Mouse (Mus musculus): Measurements from ENCODE around the gene Rnf145.

Rnf145 gene

GRCm38 (mm10) chr11:44518281-44519095, at the start of gene Rnf145:
TSS of gene Rnf145 (plus strand) at chr11:44518964.
- peak; percentile 82 to 84 for DNase-seq (ENCODE audit: low spot score in 2 of 2)

GRCm38 (mm10) chr11:44469646-44470431, 48.9 kb upstream of the Rnf145 start:
- peak in 1 of 2 experiments; percentile 71 for DNase-seq (ENCODE audit: low spot score in 2 of 2)

GRCm38 (mm10) chr11:44470432-44471336, 48.1 kb upstream of the Rnf145 start, which contains the start of gene Ublcp1:
TSS of gene Ublcp1 (minus strand) at chr11:44470498.
- DNase-seq (ENCODE audit: low spot score in 2 of 2): peak; percentile 92 to 95

GRCm38 (mm10) chr11:44471337-44471995, 47.3 kb upstream of the Rnf145 start:
- no peak for DNase-seq (ENCODE audit: low spot score in 2 of 2)

- DNase-seq (ENCODE audit: low spot score in 2 of 2): no peak
Measured at GRCm38 (mm10) chr11:44475467-44475866, 43.3 kb upstream of the Rnf145 start.

- DNase-seq (ENCODE audit: low spot score in 2 of 2): no peak
Measured at GRCm38 (mm10) chr11:44476445-44476844, 42.3 kb upstream of the Rnf145 start.

- DNase-seq (ENCODE audit: low spot score in 2 of 2): no peak
Measured at GRCm38 (mm10) chr11:44478382-44478781, 40.4 kb upstream of the Rnf145 start.

- DNase-seq (ENCODE audit: low spot score in 2 of 2): peak in 1 of 2 experiments; percentile 58
Measured at GRCm38 (mm10) chr11:44480246-44480645, 38.5 kb upstream of the Rnf145 start.

GRCm38 (mm10) chr11:44485089-44485736, 33.6 kb upstream of the Rnf145 start:
- DNase-seq (ENCODE audit: low spot score in 2 of 2): no peak

GRCm38 (mm10) chr11:44489117-44489516, 29.6 kb upstream of the Rnf145 start:
- DNase-seq (ENCODE audit: low spot score in 2 of 2): no peak

GRCm38 (mm10) chr11:44494643-44495323, 24.0 kb upstream of the Rnf145 start:
- no peak for DNase-seq (ENCODE audit: low spot score in 2 of 2)

GRCm38 (mm10) chr11:44496217-44496616, 22.5 kb upstream of the Rnf145 start:
- peak in 1 of 2 experiments; percentile 59 for DNase-seq (ENCODE audit: low spot score in 2 of 2)

- DNase-seq (ENCODE audit: low spot score in 2 of 2): no peak
Measured at GRCm38 (mm10) chr11:44498412-44499272, 20.1 kb upstream of the Rnf145 start.

GRCm38 (mm10) chr11:44500966-44501365, 17.8 kb upstream of the Rnf145 start:
- DNase-seq (ENCODE audit: low spot score in 2 of 2): no peak

- DNase-seq (ENCODE audit: low spot score in 2 of 2): no peak
Measured at GRCm38 (mm10) chr11:44501477-44501876, 17.3 kb upstream of the Rnf145 start.

GRCm38 (mm10) chr11:44502931-44503330, 15.8 kb upstream of the Rnf145 start:
- DNase-seq (ENCODE audit: low spot score in 2 of 2): no peak

- DNase-seq (ENCODE audit: low spot score in 2 of 2): no peak
Measured at GRCm38 (mm10) chr11:44504146-44504545, 14.6 kb upstream of the Rnf145 start.

- no peak for DNase-seq (ENCODE audit: low spot score in 2 of 2)
Measured at GRCm38 (mm10) chr11:44504761-44505160, 14.0 kb upstream of the Rnf145 start.

GRCm38 (mm10) chr11:44508876-44509275, 9.9 kb upstream of the Rnf145 start:
- peak in 1 of 2 experiments; percentile 82 for DNase-seq (ENCODE audit: low spot score in 2 of 2)

Measured in spleen, postnatal 10 days (tissue).